Mouse (Mus musculus): ENCODE data around the gene Top3a. TPM values are rescaled to one million over a fixed set of nuclear protein-coding genes. Genes with fewer than 3 reads are reported as not detected.

The Top3a gene
- polyA plus RNA-seq, 1 experiment from 2014 or later = 20.5 TPM

DNA sequence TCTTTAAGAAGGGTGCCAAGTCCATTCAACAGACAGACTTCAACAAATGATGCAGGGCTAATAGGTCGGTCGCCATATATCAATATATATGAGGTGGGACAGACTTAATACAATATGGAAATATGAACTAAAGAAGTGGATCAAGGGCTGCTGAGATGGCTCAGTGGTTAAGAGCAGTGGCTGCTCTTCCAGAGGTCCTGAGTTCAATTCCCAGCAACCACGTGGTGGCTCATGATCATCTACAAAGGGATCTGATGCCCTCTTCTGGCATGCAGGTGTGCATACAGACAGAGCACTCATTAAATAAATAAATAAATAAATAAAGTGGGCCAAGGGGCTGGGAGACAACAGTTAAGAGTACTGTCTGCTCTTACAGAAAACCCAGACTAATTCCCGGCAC lies 5.0 kb downstream of the Top3a start:
- no peak overlapping the region for H3K4me3 ChIP-seq (ENCODE audit: low read depth, low read length)
- 78% methylated on average over 4 of the region's 4 CpGs for WGBS
- no peaks in the 10 kb centered on the region for H3K9me3 ChIP-seq (replicated peaks; ENCODE audit: control insufficient read depth, low read length)
- DNase-seq (ENCODE audit: low spot score) = no peak
- H3K4me2 ChIP-seq (ENCODE audit: low read depth, low read length) = no peak overlapping the region
- H3K36me3 ChIP-seq (replicated peaks; ENCODE audit: control insufficient read depth, insufficient read depth, low read depth, low read length) = no peaks in the 10 kb centered on the region
- H3K27me3 ChIP-seq (ENCODE audit: control insufficient read depth, insufficient read depth, low read length) = no peaks in the 10 kb centered on the region
- no peaks in the 10 kb centered on the region for H3K4me1 ChIP-seq (ENCODE audit: control insufficient read depth, insufficient read depth, low read length)
- ATAC-seq (replicated peaks; ENCODE audit: insufficient number of reproducible peaks, low FRiP score, low TSS enrichment, low read depth) = no peak
- H3K27ac ChIP-seq (replicated peaks; ENCODE audit: low read depth, low read length) = no peak overlapping the region
- H3K9ac ChIP-seq (replicated peaks; ENCODE audit: low read length) = no peak overlapping the region

DNA sequence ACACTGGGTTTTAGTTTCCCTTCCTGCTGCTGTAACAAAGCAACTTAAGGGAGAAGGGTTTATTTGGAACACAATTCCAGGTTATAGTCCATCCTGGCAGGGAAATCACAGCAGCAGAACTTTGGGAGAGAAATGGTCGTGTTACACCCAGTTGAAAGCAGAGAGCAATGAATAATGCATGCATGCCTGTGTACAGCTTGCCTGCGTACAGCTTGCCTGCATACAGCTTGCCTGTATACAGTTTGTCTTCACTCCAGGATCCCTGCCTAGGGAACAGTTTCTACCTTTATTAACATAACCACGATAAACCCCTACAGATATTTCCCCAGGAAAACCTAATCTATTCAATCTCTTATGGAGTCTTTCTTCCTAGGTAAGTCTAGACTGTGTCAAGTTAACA lies 6.4 kb downstream of the Top3a start:
- WGBS = 91% methylated on average over 3 of the region's 3 CpGs
- Histone ChIP-seq H3K4me1 (ENCODE audit: control insufficient read depth, insufficient read depth, low read length) (no peaks in the 10 kb centered on the region), H3K9me3 (replicated peaks; ENCODE audit: control insufficient read depth, low read length) (no peaks in the 10 kb centered on the region), H3K27me3 (ENCODE audit: control insufficient read depth, insufficient read depth, low read length) (no peaks in the 10 kb centered on the region), H3K36me3 (replicated peaks; ENCODE audit: control insufficient read depth, insufficient read depth, low read depth, low read length) (no peaks in the 10 kb centered on the region), H3K4me3 (ENCODE audit: low read depth, low read length) (no peak overlapping the region), H3K27ac (replicated peaks; ENCODE audit: low read depth, low read length) (no peak overlapping the region), H3K9ac (replicated peaks; ENCODE audit: low read length) (no peak overlapping the region), H3K4me2 (ENCODE audit: low read depth, low read length) (no peak overlapping the region)
- ATAC-seq (replicated peaks; ENCODE audit: insufficient number of reproducible peaks, low FRiP score, low TSS enrichment, low read depth) = no peak
- no peak for DNase-seq (ENCODE audit: low spot score)

DNA sequence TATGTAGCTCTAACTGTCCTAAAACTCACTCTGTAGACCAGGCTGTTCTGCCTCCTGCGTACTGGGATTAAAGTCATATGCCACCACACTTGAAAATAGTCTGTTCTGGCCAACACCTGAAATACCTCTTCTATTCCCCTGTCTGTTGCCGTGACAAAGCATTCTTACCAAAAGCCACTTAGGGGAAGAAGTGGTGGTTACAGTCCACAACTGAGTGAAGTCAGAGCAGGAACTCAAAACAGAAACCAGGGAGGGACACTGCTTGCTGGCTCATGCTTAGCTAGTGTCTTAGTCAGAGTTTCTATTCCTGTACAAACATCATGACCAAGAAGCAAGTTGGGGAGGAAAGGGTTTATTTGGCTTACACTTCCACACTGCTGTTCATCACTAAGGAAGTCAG lies 7.8 kb downstream of the Top3a start:
- no peak for ATAC-seq (replicated peaks; ENCODE audit: insufficient number of reproducible peaks, low FRiP score, low TSS enrichment, low read depth)
- no peak overlapping the region for H3K4me3 ChIP-seq (ENCODE audit: low read depth, low read length)
- H3K27ac ChIP-seq (replicated peaks; ENCODE audit: low read depth, low read length) = no peak overlapping the region
- no peaks in the 10 kb centered on the region for H3K4me1 ChIP-seq (ENCODE audit: control insufficient read depth, insufficient read depth, low read length)
- no peak for DNase-seq (ENCODE audit: low spot score)
- WGBS = 88% methylated on average over 2 of the region's 2 CpGs
- H3K36me3 ChIP-seq (replicated peaks; ENCODE audit: control insufficient read depth, insufficient read depth, low read depth, low read length) = no peaks in the 10 kb centered on the region
- no peak overlapping the region for H3K9ac ChIP-seq (replicated peaks; ENCODE audit: low read length)
- no peaks in the 10 kb centered on the region for H3K27me3 ChIP-seq (ENCODE audit: control insufficient read depth, insufficient read depth, low read length)
- no peaks in the 10 kb centered on the region for H3K9me3 ChIP-seq (replicated peaks; ENCODE audit: control insufficient read depth, low read length)
- no peak overlapping the region for H3K4me2 ChIP-seq (ENCODE audit: low read depth, low read length)

DNA sequence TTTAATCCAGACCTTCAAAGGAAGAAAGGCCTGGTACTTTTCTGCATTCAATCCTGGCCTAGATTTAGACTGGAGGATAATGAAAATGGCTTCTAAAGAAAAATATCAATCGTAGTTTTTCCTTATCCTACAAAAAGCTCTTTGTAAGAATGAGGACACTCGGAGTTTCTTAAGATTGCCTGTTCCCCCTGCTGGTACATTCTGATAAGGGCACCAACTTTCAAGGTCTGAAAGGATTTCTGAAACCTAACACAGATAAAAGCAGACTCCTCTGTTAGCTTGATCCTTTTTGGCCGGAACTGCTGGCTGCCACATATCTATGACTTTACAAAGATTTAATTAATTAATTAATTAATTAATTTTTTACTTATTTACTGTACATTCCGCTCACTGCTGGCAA lies 10.2 kb downstream of the Top3a start:
- Histone ChIP-seq H3K9ac (replicated peaks; ENCODE audit: low read length) (no peak overlapping the region), H3K27me3 (ENCODE audit: control insufficient read depth, insufficient read depth, low read length) (no peaks in the 10 kb centered on the region), H3K4me2 (ENCODE audit: low read depth, low read length) (no peak overlapping the region), H3K4me3 (ENCODE audit: low read depth, low read length) (no peak overlapping the region), H3K4me1 (ENCODE audit: control insufficient read depth, insufficient read depth, low read length) (no peaks in the 10 kb centered on the region), H3K36me3 (replicated peaks; ENCODE audit: control insufficient read depth, insufficient read depth, low read depth, low read length) (no peaks in the 10 kb centered on the region), H3K27ac (replicated peaks; ENCODE audit: low read depth, low read length) (no peak overlapping the region), H3K9me3 (replicated peaks; ENCODE audit: control insufficient read depth, low read length) (no peaks in the 10 kb centered on the region)
- ATAC-seq (replicated peaks; ENCODE audit: insufficient number of reproducible peaks, low FRiP score, low TSS enrichment, low read depth) = no peak
- 89% methylated on average over 4 of the region's 4 CpGs for WGBS
- DNase-seq (ENCODE audit: low spot score) = no peak

DNA sequence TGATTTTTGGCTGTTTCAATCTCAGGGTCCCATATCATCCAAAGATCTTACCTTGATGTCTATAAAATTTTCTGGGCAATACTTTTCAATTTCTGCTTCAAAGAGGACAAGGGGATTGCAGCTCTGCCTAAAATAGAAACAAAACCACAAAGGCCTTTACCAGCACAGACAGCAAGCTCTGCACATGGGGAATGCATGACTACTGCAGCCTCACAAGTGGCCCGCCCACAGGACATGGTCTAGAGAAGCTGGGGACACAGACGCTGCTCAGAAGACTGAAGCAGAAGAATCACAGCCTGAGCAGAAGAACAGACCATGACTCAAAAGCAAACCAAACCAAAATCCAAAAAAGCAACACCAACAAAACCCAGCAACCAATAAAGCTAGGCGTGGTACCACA lies 15.5 kb downstream of the Top3a start:
- Histone ChIP-seq H3K9ac (replicated peaks; ENCODE audit: low read length) (no peak overlapping the region), H3K4me3 (ENCODE audit: low read depth, low read length) (no peak overlapping the region), H3K27me3 (ENCODE audit: control insufficient read depth, insufficient read depth, low read length) (no peaks in the 10 kb centered on the region), H3K9me3 (replicated peaks; ENCODE audit: control insufficient read depth, low read length) (no peaks in the 10 kb centered on the region), H3K4me2 (ENCODE audit: low read depth, low read length) (no peak overlapping the region), H3K27ac (replicated peaks; ENCODE audit: low read depth, low read length) (no peak overlapping the region), H3K4me1 (ENCODE audit: control insufficient read depth, insufficient read depth, low read length) (no peaks in the 10 kb centered on the region), H3K36me3 (replicated peaks; ENCODE audit: control insufficient read depth, insufficient read depth, low read depth, low read length) (no peaks in the 10 kb centered on the region)
- ATAC-seq (replicated peaks; ENCODE audit: insufficient number of reproducible peaks, low FRiP score, low TSS enrichment, low read depth) (no peak), DNase-seq (ENCODE audit: low spot score) (no peak)
- 92% methylated on average over 3 of the region's 3 CpGs for WGBS

DNA sequence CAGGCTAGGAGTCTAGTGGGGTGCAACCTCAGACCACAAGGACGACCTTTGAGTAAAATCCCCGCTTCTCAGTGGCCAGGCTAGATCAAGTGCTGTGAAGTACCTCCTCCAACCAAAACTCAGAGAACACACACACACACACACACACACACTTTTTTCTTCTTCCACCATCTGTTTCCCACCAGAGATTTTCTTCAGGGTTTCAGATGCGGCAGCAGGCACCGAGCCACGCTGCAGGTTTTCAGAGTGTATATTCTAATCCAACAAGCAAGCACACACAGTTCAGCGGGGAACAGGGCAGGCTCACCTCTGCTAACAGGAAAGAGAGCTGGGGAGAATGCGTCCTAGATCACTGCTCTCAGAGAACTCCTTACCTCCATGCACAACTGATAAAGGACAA lies 21.6 kb downstream of the Top3a start:
- DNase-seq (ENCODE audit: low spot score) (no peak), ATAC-seq (replicated peaks; ENCODE audit: insufficient number of reproducible peaks, low FRiP score, low TSS enrichment, low read depth) (no peak)
- 95% methylated on average over 7 of the region's 7 CpGs for WGBS
- no peak overlapping the region for H3K4me2 ChIP-seq (ENCODE audit: low read depth, low read length)
- H3K4me3 ChIP-seq (ENCODE audit: low read depth, low read length) = no peak overlapping the region
- H3K27ac ChIP-seq (replicated peaks; ENCODE audit: low read depth, low read length) = no peak overlapping the region
- no peak overlapping the region for H3K9ac ChIP-seq (replicated peaks; ENCODE audit: low read length)
- no peaks in the 10 kb centered on the region for H3K9me3 ChIP-seq (replicated peaks; ENCODE audit: control insufficient read depth, low read length)
- H3K4me1 ChIP-seq (ENCODE audit: control insufficient read depth, insufficient read depth, low read length) = no peaks in the 10 kb centered on the region
- no peaks in the 10 kb centered on the region; the same call in none of the 2 replicates for H3K36me3 ChIP-seq (replicated peaks; ENCODE audit: control insufficient read depth, insufficient read depth, low read depth, low read length)
- H3K27me3 ChIP-seq (ENCODE audit: control insufficient read depth, insufficient read depth, low read length) = no peaks in the 10 kb centered on the region

DNA sequence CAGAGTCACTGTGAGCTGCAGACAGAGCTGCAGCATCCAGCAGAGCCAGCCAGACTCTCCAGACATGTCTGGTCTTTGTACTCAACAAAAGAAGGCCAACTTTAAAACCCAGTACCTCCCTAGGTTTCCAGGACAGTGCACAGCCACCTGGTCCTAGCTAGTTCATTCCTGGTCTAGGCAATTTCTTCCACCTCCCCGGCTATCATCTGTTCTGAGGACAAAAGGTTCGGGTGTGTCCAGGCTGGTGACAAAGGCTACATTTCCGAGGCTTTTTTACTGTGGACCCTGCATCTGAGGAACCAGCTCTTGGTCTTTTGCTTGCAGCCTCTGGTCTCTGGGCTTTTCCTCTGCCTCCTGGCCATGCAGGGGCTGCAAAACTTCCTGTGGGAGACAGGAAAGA lies 36.8 kb downstream of the Top3a start:
- Histone ChIP-seq H3K4me3 (ENCODE audit: low read depth, low read length) (no peak overlapping the region), H3K27ac (replicated peaks; ENCODE audit: low read depth, low read length) (no peak overlapping the region), H3K36me3 (replicated peaks; ENCODE audit: control insufficient read depth, insufficient read depth, low read depth, low read length) (peaks cover 3% of the 10 kb centered on the region)

DNA sequence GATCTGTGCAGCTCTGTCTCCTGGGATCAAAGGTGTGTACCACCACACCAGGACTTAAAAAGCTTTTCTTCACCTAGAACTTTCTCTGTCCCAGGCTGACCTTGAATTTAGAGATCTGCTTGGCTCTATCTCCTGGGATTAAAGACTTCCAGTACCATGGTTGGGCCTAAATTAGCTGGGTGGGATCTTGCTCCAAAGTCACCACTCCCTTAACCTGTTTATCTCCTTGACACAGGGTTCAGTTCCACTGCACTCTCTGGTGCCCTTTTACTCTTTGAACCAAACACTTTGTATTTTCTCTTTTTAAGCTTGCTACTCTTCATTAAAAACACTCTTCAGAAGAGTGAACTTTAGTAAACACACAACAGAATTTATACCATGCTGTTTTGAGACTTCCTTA lies 39.7 kb downstream of the Top3a start:
- Histone ChIP-seq H3K4me3 (ENCODE audit: low read depth, low read length) (no peak overlapping the region), H3K4me1 (ENCODE audit: control insufficient read depth, insufficient read depth, low read length) (no peaks in the 10 kb centered on the region), H3K4me2 (ENCODE audit: low read depth, low read length) (no peak overlapping the region), H3K9me3 (replicated peaks; ENCODE audit: control insufficient read depth, low read length) (no peaks in the 10 kb centered on the region), H3K36me3 (replicated peaks; ENCODE audit: control insufficient read depth, insufficient read depth, low read depth, low read length) (peaks cover 3% of the 10 kb centered on the region; the same call in 1 of the 2 replicates), H3K9ac (replicated peaks; ENCODE audit: low read length) (no peak overlapping the region), H3K27me3 (ENCODE audit: control insufficient read depth, insufficient read depth, low read length) (no peaks in the 10 kb centered on the region), H3K27ac (replicated peaks; ENCODE audit: low read depth, low read length) (no peak overlapping the region)
- no peak for ATAC-seq (replicated peaks; ENCODE audit: insufficient number of reproducible peaks, low FRiP score, low TSS enrichment, low read depth)
- DNase-seq (ENCODE audit: low spot score) = no peak

More for the DNA sequence above, 36.8 kb downstream of the Top3a start:
- no peak overlapping the region for H3K4me2 ChIP-seq (ENCODE audit: low read depth, low read length)
- ATAC-seq (replicated peaks; ENCODE audit: insufficient number of reproducible peaks, low FRiP score, low TSS enrichment, low read depth) = no peak
- 67% methylated on average over 3 of the region's 3 CpGs for WGBS
- no peak overlapping the region for H3K9ac ChIP-seq (replicated peaks; ENCODE audit: low read length)
- no peaks in the 10 kb centered on the region for H3K27me3 ChIP-seq (ENCODE audit: control insufficient read depth, insufficient read depth, low read length)
- H3K4me1 ChIP-seq (ENCODE audit: control insufficient read depth, insufficient read depth, low read length) = no peaks in the 10 kb centered on the region
- DNase-seq (ENCODE audit: low spot score) = no peak
- H3K9me3 ChIP-seq (replicated peaks; ENCODE audit: control insufficient read depth, low read length) = no peaks in the 10 kb centered on the region

Measured in embryonic facial prominence, embryonic 11.5 days (tissue).